In genomic region chr16:33337681-33338080, GRCm38 (mm10) we compare ENCODE assay signal across 9 mouse cellular contexts. TPM values are rescaled to one million over a fixed set of nuclear protein-coding genes. Genes with fewer than 3 reads are reported as not detected.
DNase-seq lines count a peak whose midpoint lies in the region; ATAC-seq and TF ChIP-seq lines count a peak whose summit lies in the region.
"Had no signal": no experiment of that assay in that cellular context is flagged by ENCODE, and none has a peak within 500 bp of the region (broad histone marks: within the 10 kb centered on the region; RNA-seq: fewer than 3 reads in every experiment).

No protein-coding gene starts in this region.

- TF ChIP-seq POLR2A in liver, adult 2 months (IDR thresholded peaks at IDR 0.05; ENCODE audit: extremely low read depth, insufficient read depth, low read length) = no peak

- no peak for DNase-seq in heart, adult 11 months
- peak; percentile 60 for DNase-seq in liver, adult 2 months (ENCODE audit: extremely low read depth, low read depth, low spot score)
- DNase-seq in liver (no peak), MN1 (ENCODE audit: low spot score) (no peak)
- no peak for DNase-seq in urinary bladder, postnatal 25 days (ENCODE audit: low spot score)

- no peak for TF ChIP-seq CTCF in liver, adult 2 months (IDR thresholded peaks at IDR 0.05; ENCODE audit: low read depth, low read length)

- H3K9me3 ChIP-seq in heart, embryonic 12.5 days (replicated peaks) = 0 out of 2 replicates have a peak, but pooled peaks cover 3% of the 10 kb centered on the region
- H3K9me3 ChIP-seq: liver, embryonic 15.5 days had no signal

- no peak overlapping the region for H3K4me3 ChIP-seq in heart, embryonic 12.5 days
- H3K4me3 ChIP-seq in liver, adult 2 months (ENCODE audit: insufficient read depth, low read depth, low read length) = peak overlapping the region; percentile 31
- H3K4me3 ChIP-seq: liver, embryonic 15.5 days had no signal

- no peak overlapping the region for H3K9ac ChIP-seq in heart, embryonic 12.5 days
- H3K9ac ChIP-seq in liver, adult 2 months (ENCODE audit: low read depth, low read length) = peak overlapping the region; percentile 61
- H3K9ac ChIP-seq: liver, embryonic 15.5 days had no signal

- H3K36me3 ChIP-seq in heart, embryonic 12.5 days = no peaks in the 10 kb centered on the region
- H3K36me3 ChIP-seq in liver, adult 2 months (ENCODE audit: control insufficient read depth, insufficient read depth, low read length) = no peaks in the 10 kb centered on the region
- H3K36me3 ChIP-seq: liver, embryonic 15.5 days had no signal

- 76% methylated on average over 10 of the region's 10 CpGs for WGBS in heart, embryonic 12.5 days
- WGBS in liver, adult 2 months = 37% methylated on average over 10 of the region's 10 CpGs

- H3K79me2 ChIP-seq in liver, adult 2 months (ENCODE audit: control insufficient read depth, insufficient read depth, low read length) = no peaks in the 10 kb centered on the region

- H3K27ac ChIP-seq in heart, embryonic 12.5 days (ENCODE audit: poor library complexity, severe bottlenecking) = no peak overlapping the region
- H3K27ac ChIP-seq in liver, adult 2 months (replicated peaks; ENCODE audit: insufficient read depth, low read depth, low read length) = peak overlapping the region; percentile 95
- H3K27ac ChIP-seq: liver, embryonic 15.5 days had no signal

- H3K4me1 ChIP-seq in heart, embryonic 12.5 days (replicated peaks) = peaks cover 10% of the 10 kb centered on the region; the same call in 1 of the 2 replicates
- H3K4me1 ChIP-seq in liver, adult 2 months (ENCODE audit: control insufficient read depth, insufficient read depth, low read length) = peaks cover 14% of the 10 kb centered on the region

- no peaks in the 10 kb centered on the region for H3K27me3 ChIP-seq in heart, embryonic 12.5 days (replicated peaks)
- H3K27me3 ChIP-seq in liver, adult 2 months (ENCODE audit: control insufficient read depth, insufficient read depth, low read length) = no peaks in the 10 kb centered on the region
- H3K27me3 ChIP-seq: liver, embryonic 15.5 days had no signal

- H3K4me2 ChIP-seq in heart, embryonic 12.5 days = 0 out of 2 replicates have a peak overlapping the region, but pooled peaks have one; percentile 31
- H3K4me2 ChIP-seq: liver, embryonic 15.5 days had no signal

- ATAC-seq in heart, embryonic 12.5 days (ENCODE audit: insufficient number of reproducible peaks, low FRiP score) = no peak
- ATAC-seq in CD4-positive, CD25-positive, alpha-beta regulatory T cell, adult 4 months = peak; percentile 57
- ATAC-seq in inflammation-experienced regulatory T-cells, adult 6 months = peak; percentile 42

RNA-seq across cellular contexts. Expression of gene Zfp148, which starts 43.0 kb away (rescaled TPM):
- 46.5 and 48.4 TPM in 2 replicates for polyA plus RNA-seq in heart, embryonic 12.5 days (2016; fragmentation: Nextera tagmentation; extraction: Ambion mirVana)
- 15.4 and 15.6 TPM in 2 replicates for total RNA-seq in liver, adult 2 months (2014; rRNA removed)
- 4.3 TPM in 2 replicates for polyA plus RNA-seq in liver, adult 2 months (2012; rRNA removed)
- 10 to 100 TPM; 44.3 to 57.6 TPM for polyA plus RNA-seq in CD4-positive, CD25-positive, alpha-beta regulatory T cell, adult 4 months (2017; shearing (Covaris generic))
- polyA plus RNA-seq in inflammation-experienced regulatory T-cells, adult 6 months (2017; shearing (Covaris generic)) = 10 to 100 TPM; 45.9 to 50.1 (median 46.0) TPM
